Mouse (Mus musculus) lung, postnatal 25 days (tissue): Measurements from ENCODE around the gene Scaper.

Experiments used
- DNase-seq: peaks from one replicate; pipeline ENCODE4 v3.0.0; 2022; ENCODE audit warnings: low spot score

The Scaper gene

GRCm38 (mm10) chr9:55540391-55540770 is 397.5 kb downstream of the Scaper start:
- DNase-seq, result no peak

GRCm38 (mm10) chr9:55539661-55540390 is 398.1 kb downstream of the Scaper start:
- no peak for DNase-seq

GRCm38 (mm10) chr9:55539006-55539405 is 398.9 kb downstream of the Scaper start:
- DNase-seq, result no peak

GRCm38 (mm10) chr9:55538377-55538776 is 399.5 kb downstream of the Scaper start, which contains the start of gene Isl2:
Gene Isl2, plus strand, starts transcription at chr9:55538672.
- DNase-seq, result no peak

GRCm38 (mm10) chr9:55535907-55536306 is 402.0 kb downstream of the Scaper start:
- DNase-seq, result peak; percentile 65

GRCm38 (mm10) chr9:55525716-55526115 is 412.2 kb downstream of the Scaper start:
- DNase-seq, result no peak

GRCm38 (mm10) chr9:55512027-55512543 is 425.8 kb downstream of the Scaper start, which contains the start of gene Etfa:
Gene Etfa, minus strand, starts transcription at chr9:55512243.
- DNase-seq, result peak; percentile 98

- peak; percentile 46 for DNase-seq
Measured at GRCm38 (mm10) chr9:55511521-55511993, 426.4 kb downstream of the Scaper start.

GRCm38 (mm10) chr9:55510651-55511235 is 427.2 kb downstream of the Scaper start:
- no peak for DNase-seq

- DNase-seq, result no peak
Measured at GRCm38 (mm10) chr9:55509731-55510130, 428.2 kb downstream of the Scaper start.

- DNase-seq, result peak; percentile 18
Measured at GRCm38 (mm10) chr9:55508701-55509100, 429.2 kb downstream of the Scaper start.

GRCm38 (mm10) chr9:55507922-55508321 is 430.0 kb downstream of the Scaper start:
- DNase-seq, result peak; percentile 31
